10 mouse cellular contexts compared by ENCODE assay signal in the genomic region with DNA sequence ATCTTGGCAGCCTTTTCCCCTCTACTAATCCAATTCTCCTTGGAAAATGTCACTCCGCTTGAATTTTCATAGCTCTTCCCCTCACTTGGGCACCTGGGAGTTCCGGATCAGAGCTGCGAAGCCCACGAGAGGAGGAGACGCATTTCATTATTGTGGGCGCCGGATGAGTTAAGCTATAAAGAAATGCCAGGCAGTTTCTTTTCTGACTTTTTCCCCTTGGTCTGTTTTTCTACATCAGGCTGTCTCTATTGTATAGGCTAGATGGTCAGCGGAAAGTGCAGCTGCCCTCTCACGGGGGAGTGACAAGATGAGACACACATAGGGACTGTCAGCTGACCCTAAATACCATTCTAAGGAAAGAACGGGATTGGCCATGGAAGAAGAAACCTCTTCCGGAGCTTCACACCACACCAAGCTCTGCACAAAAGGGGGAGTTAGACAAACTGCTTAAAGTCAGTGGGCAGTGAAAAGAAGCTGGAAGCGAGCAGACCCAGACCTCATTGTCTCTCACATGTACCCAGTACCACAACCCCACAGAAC.
DNase-seq lines count a peak whose midpoint lies in the region; ATAC-seq lines count a peak whose summit lies in the region.
"Had no signal": no experiment of that assay in that cellular context is flagged by ENCODE, and none has a peak within 500 bp of the region (broad histone marks: within the 10 kb centered on the region; RNA-seq: fewer than 3 reads in every experiment).

No protein-coding gene starts in this region.

- ATAC-seq in hindbrain, embryonic 12.5 days (ENCODE audit: low FRiP score), result no peak
- no peak for ATAC-seq in hindbrain, embryonic 11.5 days (ENCODE audit: low FRiP score)
- no peak for ATAC-seq in limb, embryonic 15.5 days (ENCODE audit: insufficient number of reproducible peaks, low FRiP score, low TSS enrichment, low read depth)
- ATAC-seq in neural tube, embryonic 15.5 days (ENCODE audit: low FRiP score), result no peak
- ATAC-seq: forebrain, embryonic 14.5 days had no signal

- H3K36me3 ChIP-seq in hindbrain, embryonic 12.5 days, result no peaks in the 10 kb centered on the region
- H3K36me3 ChIP-seq in hindbrain, embryonic 11.5 days (ENCODE audit: control insufficient read depth, insufficient read depth, low read length), result no peaks in the 10 kb centered on the region
- H3K36me3 ChIP-seq in limb, embryonic 15.5 days, result no peaks in the 10 kb centered on the region
- no peaks in the 10 kb centered on the region for H3K36me3 ChIP-seq in neural tube, embryonic 15.5 days

- no peak overlapping the region for H3K9ac ChIP-seq in hindbrain, embryonic 12.5 days
- no peak overlapping the region for H3K9ac ChIP-seq in hindbrain, embryonic 11.5 days (ENCODE audit: low read depth, low read length)
- H3K9ac ChIP-seq in limb, embryonic 15.5 days, result no peak overlapping the region
- H3K9ac ChIP-seq in neural tube, embryonic 15.5 days (replicated peaks), result no peak overlapping the region

- H3K4me1 ChIP-seq in hindbrain, embryonic 12.5 days, result peaks cover 2% of the 10 kb centered on the region; the same call in 1 of the 2 replicates
- H3K4me1 ChIP-seq in hindbrain, embryonic 11.5 days (replicated peaks; ENCODE audit: control insufficient read depth, insufficient read depth, low read length), result no peaks in the 10 kb centered on the region
- H3K4me1 ChIP-seq in limb, embryonic 15.5 days, result peaks cover 19% of the 10 kb centered on the region
- H3K4me1 ChIP-seq in neural tube, embryonic 15.5 days, result 0 out of 2 replicates have a peak, but pooled peaks cover 5% of the 10 kb centered on the region

- no peak for DNase-seq in hindbrain, embryonic 11.5 days (ENCODE audit: low spot score)
- peak; percentile 15 for DNase-seq in thymus, postnatal 4 days
- no peak for DNase-seq in thymus, postnatal 10 days (ENCODE audit: low spot score in 2 of 2)
- DNase-seq in ovary, adult 18-20 months (ENCODE audit: low spot score), result no peak
- no peak for DNase-seq in right cerebral cortex, adult 2 months (ENCODE audit: low spot score in 2 of 2)
- DNase-seq: cerebellum, adult 9-10 months had no signal

- WGBS in hindbrain, embryonic 12.5 days, result 53% methylated on average over 12 of the region's 12 CpGs
- 60% methylated on average over 12 of the region's 12 CpGs for WGBS in hindbrain, embryonic 11.5 days
- 56% methylated on average over 12 of the region's 12 CpGs for WGBS in limb, embryonic 15.5 days
- 59% methylated on average over 12 of the region's 12 CpGs for WGBS in neural tube, embryonic 15.5 days

- H3K4me3 ChIP-seq in hindbrain, embryonic 12.5 days, result no peak overlapping the region
- no peak overlapping the region for H3K4me3 ChIP-seq in hindbrain, embryonic 11.5 days (ENCODE audit: low read depth, low read length)
- no peak overlapping the region for H3K4me3 ChIP-seq in limb, embryonic 15.5 days
- no peak overlapping the region for H3K4me3 ChIP-seq in neural tube, embryonic 15.5 days (replicated peaks)

- H3K27me3 ChIP-seq in hindbrain, embryonic 12.5 days, result no peaks in the 10 kb centered on the region
- no peaks in the 10 kb centered on the region for H3K27me3 ChIP-seq in hindbrain, embryonic 11.5 days (ENCODE audit: control insufficient read depth, insufficient read depth, low read length)
- no peaks in the 10 kb centered on the region for H3K27me3 ChIP-seq in limb, embryonic 15.5 days
- no peaks in the 10 kb centered on the region for H3K27me3 ChIP-seq in neural tube, embryonic 15.5 days (replicated peaks)

- no peak overlapping the region for H3K27ac ChIP-seq in hindbrain, embryonic 12.5 days
- H3K27ac ChIP-seq in hindbrain, embryonic 11.5 days (ENCODE audit: low read depth, low read length), result no peak overlapping the region
- peak overlapping the region; percentile 50 for H3K27ac ChIP-seq in limb, embryonic 15.5 days
- H3K27ac ChIP-seq in neural tube, embryonic 15.5 days (replicated peaks), result no peak overlapping the region

- no peaks in the 10 kb centered on the region for H3K9me3 ChIP-seq in hindbrain, embryonic 12.5 days (replicated peaks)
- H3K9me3 ChIP-seq in hindbrain, embryonic 11.5 days (ENCODE audit: control insufficient read depth, low read length), result no peaks in the 10 kb centered on the region
- H3K9me3 ChIP-seq in limb, embryonic 15.5 days, result no peaks in the 10 kb centered on the region
- no peaks in the 10 kb centered on the region for H3K9me3 ChIP-seq in neural tube, embryonic 15.5 days (replicated peaks)

- H3K4me2 ChIP-seq in hindbrain, embryonic 12.5 days (replicated peaks), result 0 out of 2 replicates have a peak overlapping the region, but pooled peaks have one; percentile 11
- H3K4me2 ChIP-seq in hindbrain, embryonic 11.5 days (replicated peaks; ENCODE audit: low read depth, low read length), result no peak overlapping the region
- H3K4me2 ChIP-seq in limb, embryonic 15.5 days, result peak overlapping the region; percentile 26
- H3K4me2 ChIP-seq in neural tube, embryonic 15.5 days, result no peak overlapping the region

Comparison
In these comparisons a context has a peak if more than half of its experiments do, and no peak if none do; other contexts are left out.
1. H3K4me2 ChIP-seq: peak in hindbrain, embryonic 12.5 days (single experiment) and limb, embryonic 15.5 days (single experiment); none in hindbrain, embryonic 11.5 days (single experiment) and neural tube, embryonic 15.5 days (single experiment).